Mouse (Mus musculus): ENCODE results near the gene Obp2a. TPM values are rescaled to one million over a fixed set of nuclear protein-coding genes. Genes with fewer than 3 reads are reported as not detected.
"Not testable (repeated sequence)": the region's sequence is repeated elsewhere in the genome, so short reads cannot be mapped to it uniquely, and the experiment has no call there.

The Obp2a gene
- total RNA-seq (2017) = not detected in 2 replicates

GRCm38 (mm10) chr2:25699743-25700142 is at the start of gene Obp2a:
TSS of gene Obp2a (plus strand) at chr2:25700043.
- not testable (repeated sequence) for ATAC-seq (replicated peaks in 1 of 2; ENCODE audit: insufficient read depth in 1 of 2, low FRiP score in 2 of 2, low TSS enrichment in 1 of 2, low read depth in 1 of 2, poor library complexity in 2 of 2, severe bottlenecking in 2 of 2)

- ATAC-seq (replicated peaks in 1 of 2; ENCODE audit: insufficient read depth in 1 of 2, low FRiP score in 2 of 2, low TSS enrichment in 1 of 2, low read depth in 1 of 2, poor library complexity in 2 of 2, severe bottlenecking in 2 of 2) = no peak
These were observed 46.9 kb upstream of the Obp2a start, which contains the start of gene Lcn8 for GRCm38 (mm10) chr2:25652902-25653301. TSS of gene Lcn8 (plus strand) at chr2:25653120.

DNA sequence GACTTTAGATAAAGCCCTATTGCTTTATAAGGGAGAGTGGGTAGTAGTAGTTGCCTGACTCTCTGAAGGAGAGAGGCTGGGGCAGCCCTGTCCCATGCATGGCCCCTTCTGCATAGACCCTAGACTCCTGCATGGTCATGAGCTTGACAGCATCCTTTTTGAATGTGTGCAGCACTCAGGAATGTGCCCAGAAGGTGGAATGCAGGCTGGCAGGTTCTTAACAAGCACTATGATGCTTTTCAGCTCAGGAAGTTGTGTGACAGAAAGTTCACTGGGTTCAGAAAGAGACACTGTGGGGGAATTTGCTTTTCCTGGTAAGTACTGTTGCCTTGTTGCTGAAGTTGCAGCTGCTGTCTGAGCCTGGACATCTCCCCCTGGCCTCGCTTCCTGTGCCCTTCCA is 45.3 kb upstream of the Obp2a start:
- no peak for ATAC-seq (replicated peaks in 1 of 2; ENCODE audit: insufficient read depth in 1 of 2, low FRiP score in 2 of 2, low TSS enrichment in 1 of 2, low read depth in 1 of 2, poor library complexity in 2 of 2, severe bottlenecking in 2 of 2)

- no peak for ATAC-seq (replicated peaks in 1 of 2; ENCODE audit: insufficient read depth in 1 of 2, low FRiP score in 2 of 2, low TSS enrichment in 1 of 2, low read depth in 1 of 2, poor library complexity in 2 of 2, severe bottlenecking in 2 of 2)
These were observed 43.2 kb upstream of the Obp2a start for GRCm38 (mm10) chr2:25656691-25657090.

- no peak for ATAC-seq (replicated peaks in 1 of 2; ENCODE audit: insufficient read depth in 1 of 2, low FRiP score in 2 of 2, low TSS enrichment in 1 of 2, low read depth in 1 of 2, poor library complexity in 2 of 2, severe bottlenecking in 2 of 2)
These were observed 42.6 kb upstream of the Obp2a start for GRCm38 (mm10) chr2:25657246-25657645.

DNA sequence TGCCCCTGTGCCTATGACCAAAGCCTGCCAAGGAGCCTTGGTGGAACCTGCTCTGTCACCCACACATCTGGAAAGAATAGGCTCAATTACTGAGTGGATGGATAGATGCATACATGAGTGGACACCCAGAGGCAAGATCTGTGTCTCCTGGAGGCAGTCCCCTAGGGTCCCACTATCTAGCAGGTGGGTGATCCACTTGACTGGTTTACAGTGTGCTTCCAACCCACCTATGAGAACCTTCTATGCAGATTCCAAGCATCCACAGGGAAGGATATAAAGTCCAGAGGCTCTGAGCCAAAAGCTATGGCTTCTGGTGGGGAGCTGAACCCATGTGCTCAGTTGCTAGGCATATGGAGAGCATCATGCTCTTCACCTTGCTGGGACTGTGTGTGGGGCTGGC is 42.2 kb upstream of the Obp2a start, which contains the start of gene Lcn5:
Gene Lcn5 (plus strand): TSS at position 301 of the 400 bp plus-strand sequence.
- no peak for ATAC-seq (replicated peaks in 1 of 2; ENCODE audit: insufficient read depth in 1 of 2, low FRiP score in 2 of 2, low TSS enrichment in 1 of 2, low read depth in 1 of 2, poor library complexity in 2 of 2, severe bottlenecking in 2 of 2)

- ATAC-seq (replicated peaks in 1 of 2; ENCODE audit: insufficient read depth in 1 of 2, low FRiP score in 2 of 2, low TSS enrichment in 1 of 2, low read depth in 1 of 2, poor library complexity in 2 of 2, severe bottlenecking in 2 of 2) = no peak
These were observed 39.6 kb upstream of the Obp2a start for GRCm38 (mm10) chr2:25660279-25660678.

GRCm38 (mm10) chr2:25661245-25661970 is 38.4 kb upstream of the Obp2a start:
- no peak for ATAC-seq (replicated peaks in 1 of 2; ENCODE audit: insufficient read depth in 1 of 2, low FRiP score in 2 of 2, low TSS enrichment in 1 of 2, low read depth in 1 of 2, poor library complexity in 2 of 2, severe bottlenecking in 2 of 2)

- 0 out of 4 replicates have a peak, but pooled peaks of 1 of the 2 experiments have one; percentile 59 for ATAC-seq (replicated peaks in 1 of 2; ENCODE audit: insufficient read depth in 1 of 2, low FRiP score in 2 of 2, low TSS enrichment in 1 of 2, low read depth in 1 of 2, poor library complexity in 2 of 2, severe bottlenecking in 2 of 2)
These were observed 36.3 kb upstream of the Obp2a start for GRCm38 (mm10) chr2:25663511-25663910.

GRCm38 (mm10) chr2:25664125-25664524 is 35.7 kb upstream of the Obp2a start:
- no peak for ATAC-seq (replicated peaks in 1 of 2; ENCODE audit: insufficient read depth in 1 of 2, low FRiP score in 2 of 2, low TSS enrichment in 1 of 2, low read depth in 1 of 2, poor library complexity in 2 of 2, severe bottlenecking in 2 of 2)

- no peak for ATAC-seq (replicated peaks in 1 of 2; ENCODE audit: insufficient read depth in 1 of 2, low FRiP score in 2 of 2, low TSS enrichment in 1 of 2, low read depth in 1 of 2, poor library complexity in 2 of 2, severe bottlenecking in 2 of 2)
These were observed 33.3 kb upstream of the Obp2a start for GRCm38 (mm10) chr2:25666516-25666915.

DNA sequence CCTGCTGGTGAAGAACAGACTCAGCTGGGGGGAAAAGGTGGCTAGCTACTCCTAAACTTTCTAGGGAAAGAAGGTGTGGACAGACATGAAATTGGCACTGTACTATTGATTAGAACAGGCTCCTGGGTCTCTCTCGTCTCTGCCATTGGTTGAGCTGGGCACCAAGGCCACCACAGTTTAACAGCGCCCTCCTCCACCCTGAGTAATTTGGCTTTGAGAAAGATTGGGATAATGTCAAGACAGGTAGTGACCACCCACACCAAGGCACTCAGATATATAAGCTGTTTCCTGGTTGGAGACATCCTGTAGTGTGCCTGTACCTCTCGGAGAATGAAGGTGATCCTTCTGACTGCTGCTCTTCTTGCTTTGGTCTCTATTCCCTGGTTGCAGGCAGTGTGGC is 23.4 kb upstream of the Obp2a start, which contains the start of gene Lcn6:
Gene Lcn6 (plus strand): TSS at position 301 of the 400 bp plus-strand sequence.
- ATAC-seq (replicated peaks in 1 of 2; ENCODE audit: insufficient read depth in 1 of 2, low FRiP score in 2 of 2, low TSS enrichment in 1 of 2, low read depth in 1 of 2, poor library complexity in 2 of 2, severe bottlenecking in 2 of 2) = no peak

DNA sequence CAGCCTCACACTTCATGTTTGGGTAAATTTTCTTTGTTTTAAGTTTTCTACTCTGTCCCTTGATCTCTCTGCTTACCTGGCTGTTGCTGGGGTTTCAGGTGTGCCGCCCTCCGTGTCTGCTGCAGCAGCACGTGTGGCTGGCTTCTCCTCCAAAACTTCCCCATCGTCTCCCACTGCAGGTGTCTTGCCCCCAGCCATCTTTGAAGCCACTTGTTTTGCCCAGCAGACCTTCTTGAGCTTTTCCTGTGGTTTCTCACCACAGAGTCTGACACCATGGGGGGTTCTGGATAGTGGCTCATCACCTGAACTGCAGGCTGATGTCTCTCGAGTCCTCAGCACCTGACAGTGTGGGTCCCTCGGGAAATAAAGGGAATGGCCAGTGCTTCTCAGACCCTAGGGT is 20.3 kb upstream of the Obp2a start:
- ATAC-seq (replicated peaks in 1 of 2; ENCODE audit: insufficient read depth in 1 of 2, low FRiP score in 2 of 2, low TSS enrichment in 1 of 2, low read depth in 1 of 2, poor library complexity in 2 of 2, severe bottlenecking in 2 of 2) = no peak

GRCm38 (mm10) chr2:25682426-25682825 is 17.4 kb upstream of the Obp2a start, which contains the start of gene Lcn10:
TSS of gene Lcn10 (plus strand) at chr2:25682726.
- ATAC-seq (replicated peaks in 1 of 2; ENCODE audit: insufficient read depth in 1 of 2, low FRiP score in 2 of 2, low TSS enrichment in 1 of 2, low read depth in 1 of 2, poor library complexity in 2 of 2, severe bottlenecking in 2 of 2) = no peak

- no peak for ATAC-seq (replicated peaks in 1 of 2; ENCODE audit: insufficient read depth in 1 of 2, low FRiP score in 2 of 2, low TSS enrichment in 1 of 2, low read depth in 1 of 2, poor library complexity in 2 of 2, severe bottlenecking in 2 of 2)
These were observed 12.9 kb upstream of the Obp2a start for GRCm38 (mm10) chr2:25686941-25687340.

DNA sequence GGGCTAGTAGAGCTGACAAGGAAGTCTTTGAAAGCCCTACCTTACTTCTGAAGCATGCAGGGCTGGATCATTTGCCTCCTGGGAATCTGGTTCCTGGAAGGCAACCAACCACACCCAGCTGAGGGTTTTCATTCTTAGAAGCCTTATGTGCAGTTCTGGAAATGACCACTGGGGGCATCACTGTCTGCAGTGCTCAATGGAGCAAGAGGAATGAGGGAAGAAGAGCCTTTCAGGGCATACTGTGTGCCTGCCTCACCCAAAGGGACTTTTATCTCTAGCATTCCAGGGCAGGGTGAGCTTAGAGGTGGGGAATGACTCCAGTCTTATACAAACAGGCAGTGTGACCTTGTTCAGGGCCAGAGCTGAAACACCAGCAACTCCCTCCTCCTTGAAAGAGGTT is 5.2 kb upstream of the Obp2a start:
- ATAC-seq (replicated peaks in 1 of 2; ENCODE audit: insufficient read depth in 1 of 2, low FRiP score in 2 of 2, low TSS enrichment in 1 of 2, low read depth in 1 of 2, poor library complexity in 2 of 2, severe bottlenecking in 2 of 2) = peak in 1 of 2 experiments; percentile 56; a peak in 2 of 4 replicates

DNA sequence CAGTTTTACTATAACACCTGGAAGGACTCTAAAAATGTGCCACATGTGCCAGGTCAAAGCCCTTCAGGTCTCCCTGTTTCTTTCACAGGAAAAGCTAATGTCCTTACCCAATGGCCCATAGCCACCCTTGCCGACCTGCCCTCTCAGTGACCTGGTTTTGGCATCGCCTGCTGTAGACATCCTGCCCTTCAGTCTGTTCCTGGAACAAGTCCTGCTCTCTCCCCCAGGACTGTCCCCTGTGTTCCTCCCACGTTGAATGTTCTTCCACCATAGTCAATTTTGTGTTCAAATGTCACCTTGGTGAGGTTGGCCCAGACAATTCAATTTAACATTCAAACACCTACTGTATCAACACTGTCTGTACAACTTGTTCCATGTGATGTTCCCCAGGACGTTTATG is 2.9 kb upstream of the Obp2a start:
- no peak for ATAC-seq (replicated peaks in 1 of 2; ENCODE audit: insufficient read depth in 1 of 2, low FRiP score in 2 of 2, low TSS enrichment in 1 of 2, low read depth in 1 of 2, poor library complexity in 2 of 2, severe bottlenecking in 2 of 2)

GRCm38 (mm10) chr2:25698696-25699095 is 1.1 kb upstream of the Obp2a start:
- ATAC-seq (replicated peaks in 1 of 2; ENCODE audit: insufficient read depth in 1 of 2, low FRiP score in 2 of 2, low TSS enrichment in 1 of 2, low read depth in 1 of 2, poor library complexity in 2 of 2, severe bottlenecking in 2 of 2) = no peak

DNA sequence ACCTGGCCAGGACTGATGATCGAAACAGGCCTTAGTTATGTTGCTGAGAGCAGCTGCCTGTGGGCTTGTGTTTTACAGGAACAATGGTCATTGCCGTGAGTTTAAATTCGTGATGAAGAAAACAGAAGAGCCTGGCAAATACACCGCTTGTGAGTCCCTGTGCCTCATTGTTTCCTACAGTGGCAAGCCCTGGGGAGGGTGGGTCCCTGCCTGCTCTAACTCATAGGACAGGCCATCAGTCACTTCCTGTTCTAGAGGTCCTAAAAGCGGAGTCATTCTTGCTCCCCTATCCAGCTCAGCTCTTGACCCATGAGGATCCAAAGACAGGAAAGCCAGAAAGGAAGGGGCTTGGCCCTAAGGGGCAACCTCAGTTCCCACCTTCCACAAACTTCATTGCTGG is 1.2 kb downstream of the Obp2a start:
- ATAC-seq (replicated peaks in 1 of 2; ENCODE audit: insufficient read depth in 1 of 2, low FRiP score in 2 of 2, low TSS enrichment in 1 of 2, low read depth in 1 of 2, poor library complexity in 2 of 2, severe bottlenecking in 2 of 2) = no peak

All from hematopoietic stem cell, adult 5-6 weeks (primary cell).